Mouse (Mus musculus): ENCODE measurements at regions not wholly inside any gene's neighbourhood (a gene's known extent, or its start where the extent isn't known, plus 50 kb on each side); places are given as distances from the start of the nearest gene placed in this dataset.

GRCm38 (mm10) chr2:137553871-137554270, 437.4 kb upstream of the Jag1 start:
- Histone ChIP-seq H3K27ac (ENCODE audit: insufficient read depth, low read length) (no peak overlapping the region), H3K36me3 (ENCODE audit: control insufficient read depth, insufficient read depth, low read length, poor library complexity, severe bottlenecking) (no peaks in the 10 kb centered on the region), H3K4me3 (ENCODE audit: low read depth, low read length) (no peak overlapping the region), H3K27me3 (ENCODE audit: control insufficient read depth, insufficient read depth, low read length, poor library complexity, severe bottlenecking) (no peaks in the 10 kb centered on the region), H3K9me3 (replicated peaks; ENCODE audit: control insufficient read depth, insufficient read depth, low read length, poor library complexity, severe bottlenecking) (no peaks in the 10 kb centered on the region), H3K9ac (ENCODE audit: low read depth, poor library complexity, severe bottlenecking) (no peak overlapping the region), H3K4me1 (ENCODE audit: control insufficient read depth, insufficient read depth, low read length) (no peaks in the 10 kb centered on the region)
- no peak for TF ChIP-seq EP300 (IDR thresholded peaks at IDR 0.05; ENCODE audit: insufficient read depth, low read depth, low read length)
- no peak for TF ChIP-seq CTCF (IDR thresholded peaks at IDR 0.05; ENCODE audit: low read depth, low read length)
- TF ChIP-seq POLR2A (IDR thresholded peaks at IDR 0.05; ENCODE audit: insufficient read depth, low read length), result no peak

GRCm38 (mm10) chr2:137536581-137536980, 420.1 kb upstream of the Jag1 start:
- Histone ChIP-seq H3K9ac (ENCODE audit: low read depth, poor library complexity, severe bottlenecking) (no peak overlapping the region), H3K27ac (ENCODE audit: insufficient read depth, low read length) (no peak overlapping the region), H3K27me3 (ENCODE audit: control insufficient read depth, insufficient read depth, low read length, poor library complexity, severe bottlenecking) (no peaks in the 10 kb centered on the region), H3K4me3 (ENCODE audit: low read depth, low read length) (no peak overlapping the region), H3K36me3 (ENCODE audit: control insufficient read depth, insufficient read depth, low read length, poor library complexity, severe bottlenecking) (no peaks in the 10 kb centered on the region), H3K9me3 (replicated peaks; ENCODE audit: control insufficient read depth, insufficient read depth, low read length, poor library complexity, severe bottlenecking) (no peaks in the 10 kb centered on the region), H3K4me1 (ENCODE audit: control insufficient read depth, insufficient read depth, low read length) (no peaks in the 10 kb centered on the region)
- TF ChIP-seq EP300 (IDR thresholded peaks at IDR 0.05; ENCODE audit: insufficient read depth, low read depth, low read length) (no peak), CTCF (IDR thresholded peaks at IDR 0.05; ENCODE audit: low read depth, low read length) (no peak), POLR2A (IDR thresholded peaks at IDR 0.05; ENCODE audit: insufficient read depth, low read length) (no peak)

GRCm38 (mm10) chr2:137516271-137516670, 399.8 kb upstream of the Jag1 start:
- TF ChIP-seq POLR2A (IDR thresholded peaks at IDR 0.05; ENCODE audit: insufficient read depth, low read length), result no peak
- no peak for TF ChIP-seq CTCF (IDR thresholded peaks at IDR 0.05; ENCODE audit: low read depth, low read length)
- no peak for TF ChIP-seq EP300 (IDR thresholded peaks at IDR 0.05; ENCODE audit: insufficient read depth, low read depth, low read length)

GRCm38 (mm10) chr2:137515043-137515442, 398.6 kb upstream of the Jag1 start:
- Histone ChIP-seq H3K27me3 (ENCODE audit: control insufficient read depth, insufficient read depth, low read length, poor library complexity, severe bottlenecking) (no peaks in the 10 kb centered on the region), H3K27ac (ENCODE audit: insufficient read depth, low read length) (no peak overlapping the region), H3K4me3 (ENCODE audit: low read depth, low read length) (no peak overlapping the region), H3K36me3 (ENCODE audit: control insufficient read depth, insufficient read depth, low read length, poor library complexity, severe bottlenecking) (no peaks in the 10 kb centered on the region), H3K9me3 (replicated peaks; ENCODE audit: control insufficient read depth, insufficient read depth, low read length, poor library complexity, severe bottlenecking) (no peaks in the 10 kb centered on the region), H3K4me1 (ENCODE audit: control insufficient read depth, insufficient read depth, low read length) (no peaks in the 10 kb centered on the region), H3K9ac (ENCODE audit: low read depth, poor library complexity, severe bottlenecking) (no peak overlapping the region)
- no peak for TF ChIP-seq POLR2A (IDR thresholded peaks at IDR 0.05; ENCODE audit: insufficient read depth, low read length)
- TF ChIP-seq CTCF (IDR thresholded peaks at IDR 0.05; ENCODE audit: low read depth, low read length), result no peak
- no peak for TF ChIP-seq EP300 (IDR thresholded peaks at IDR 0.05; ENCODE audit: insufficient read depth, low read depth, low read length)

More at GRCm38 (mm10) chr2:137516271-137516670, 399.8 kb upstream of the Jag1 start:
- Histone ChIP-seq H3K4me1 (ENCODE audit: control insufficient read depth, insufficient read depth, low read length) (no peaks in the 10 kb centered on the region), H3K27me3 (ENCODE audit: control insufficient read depth, insufficient read depth, low read length, poor library complexity, severe bottlenecking) (no peaks in the 10 kb centered on the region), H3K9ac (ENCODE audit: low read depth, poor library complexity, severe bottlenecking) (no peak overlapping the region), H3K27ac (ENCODE audit: insufficient read depth, low read length) (no peak overlapping the region), H3K4me3 (ENCODE audit: low read depth, low read length) (no peak overlapping the region), H3K9me3 (replicated peaks; ENCODE audit: control insufficient read depth, insufficient read depth, low read length, poor library complexity, severe bottlenecking) (no peaks in the 10 kb centered on the region), H3K36me3 (ENCODE audit: control insufficient read depth, insufficient read depth, low read length, poor library complexity, severe bottlenecking) (no peaks in the 10 kb centered on the region)

- no peaks in the 10 kb centered on the region for H3K4me1 ChIP-seq (ENCODE audit: control insufficient read depth, insufficient read depth, low read length)
- H3K9ac ChIP-seq (ENCODE audit: low read depth, poor library complexity, severe bottlenecking), result no peak overlapping the region
- no peaks in the 10 kb centered on the region for H3K36me3 ChIP-seq (ENCODE audit: control insufficient read depth, insufficient read depth, low read length, poor library complexity, severe bottlenecking)
- H3K27me3 ChIP-seq (ENCODE audit: control insufficient read depth, insufficient read depth, low read length, poor library complexity, severe bottlenecking), result no peaks in the 10 kb centered on the region
- TF ChIP-seq POLR2A (IDR thresholded peaks at IDR 0.05; ENCODE audit: insufficient read depth, low read length), result no peak
- no peak for TF ChIP-seq CTCF (IDR thresholded peaks at IDR 0.05; ENCODE audit: low read depth, low read length)
- no peak for TF ChIP-seq EP300 (IDR thresholded peaks at IDR 0.05; ENCODE audit: insufficient read depth, low read depth, low read length)
- H3K4me3 ChIP-seq (ENCODE audit: low read depth, low read length), result no peak overlapping the region
- no peak overlapping the region for H3K27ac ChIP-seq (ENCODE audit: insufficient read depth, low read length)
- no peaks in the 10 kb centered on the region for H3K9me3 ChIP-seq (replicated peaks; ENCODE audit: control insufficient read depth, insufficient read depth, low read length, poor library complexity, severe bottlenecking)
These were observed 397.6 kb upstream of the Jag1 start for GRCm38 (mm10) chr2:137513895-137514506.

GRCm38 (mm10) chr2:137510671-137511235, 394.3 kb upstream of the Jag1 start:
- Histone ChIP-seq H3K4me1 (ENCODE audit: control insufficient read depth, insufficient read depth, low read length) (no peaks in the 10 kb centered on the region), H3K4me3 (ENCODE audit: low read depth, low read length) (no peak overlapping the region), H3K9me3 (replicated peaks; ENCODE audit: control insufficient read depth, insufficient read depth, low read length, poor library complexity, severe bottlenecking) (no peaks in the 10 kb centered on the region), H3K36me3 (ENCODE audit: control insufficient read depth, insufficient read depth, low read length, poor library complexity, severe bottlenecking) (no peaks in the 10 kb centered on the region), H3K27me3 (ENCODE audit: control insufficient read depth, insufficient read depth, low read length, poor library complexity, severe bottlenecking) (no peaks in the 10 kb centered on the region), H3K27ac (ENCODE audit: insufficient read depth, low read length) (no peak overlapping the region), H3K9ac (ENCODE audit: low read depth, poor library complexity, severe bottlenecking) (no peak overlapping the region)
- TF ChIP-seq EP300 (IDR thresholded peaks at IDR 0.05; ENCODE audit: insufficient read depth, low read depth, low read length) (no peak), POLR2A (IDR thresholded peaks at IDR 0.05; ENCODE audit: insufficient read depth, low read length) (no peak)
